Mouse (Mus musculus): Measurements from ENCODE around the gene Cops7b.

DNA sequence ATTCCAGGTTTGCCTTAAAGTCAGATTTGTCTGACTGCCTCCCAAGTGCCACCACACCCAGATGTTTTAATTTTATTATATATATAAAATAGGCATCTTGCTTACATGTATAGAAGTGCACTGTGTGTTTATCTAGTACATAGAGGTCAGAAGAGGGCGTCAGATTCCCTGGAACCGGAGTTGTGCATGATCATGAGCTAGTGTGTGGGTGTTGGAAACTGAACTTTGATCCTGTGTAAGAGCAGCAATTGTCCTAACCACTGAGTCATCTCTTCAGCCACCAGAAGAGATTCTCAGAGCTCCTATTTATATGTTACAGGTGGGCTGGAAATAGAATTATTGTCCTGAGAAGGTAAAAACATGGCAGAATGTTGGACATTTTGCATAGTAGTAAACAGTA lies 17.4 kb downstream of the Cops7b start:
- TF ChIP-seq CTCF (IDR thresholded peaks at IDR 0.05; ENCODE audit: control insufficient read depth, insufficient read depth, insufficient read length) (no peak), MAX (IDR thresholded peaks at IDR 0.05) (no peak)

Measured in C2C12 (cell line).